Mouse (Mus musculus) thymus, adult 2 months (tissue): ENCODE results near the gene Antxr1.

Source experiments
- CTCF ChIP-seq: fragments of 200-500 bp; IDR thresholded peaks from 2 replicates; pipeline ENCODE4 v1.5.1; 2012; ENCODE audit warnings: mild to moderate bottlenecking, control low read depth, low read length, moderate library complexity, borderline replicate concordance; ENCODE audit not compliant: control insufficient read depth, poor library complexity, insufficient read depth; ENCODE audit errors: extremely low read depth
- POLR2A ChIP-seq: fragments of 200-500 bp; IDR thresholded peaks from 2 replicates; pipeline ENCODE4 v1.6.1; 2012; ENCODE audit warnings: mild to moderate bottlenecking, low read length, control low read depth, moderate library complexity; ENCODE audit not compliant: control insufficient read depth, poor library complexity, insufficient read depth; ENCODE audit errors: extremely low read depth

DNA sequence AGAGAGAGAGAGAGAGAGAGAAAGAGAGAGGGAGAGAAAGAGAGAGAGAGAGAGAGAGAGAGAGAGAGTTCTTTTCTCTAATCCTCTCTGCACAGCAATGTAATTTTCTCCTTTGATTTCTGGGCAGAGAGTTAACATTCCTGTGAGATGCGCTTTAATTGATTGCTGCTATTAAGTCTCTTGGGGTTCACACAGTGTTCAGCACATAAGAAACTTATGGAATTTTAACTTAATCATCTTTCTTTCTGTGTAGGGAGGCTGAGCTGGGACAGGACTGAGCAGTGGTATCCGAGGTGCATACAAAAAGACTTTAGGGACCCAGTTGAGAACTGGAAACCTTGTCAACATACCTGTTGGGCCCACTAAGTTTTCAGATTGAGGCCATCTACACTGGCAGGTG, 132.6 kb downstream of the Antxr1 start:
- TF ChIP-seq CTCF: no peak
- TF ChIP-seq POLR2A: no peak
